Mouse (Mus musculus) spleen, adult 2 months (tissue): Measurements from ENCODE around the gene Nfkbid.

ENCODE experiments used
- CTCF ChIP-seq: fragments of 200-500 bp; IDR thresholded peaks from 2 replicates; pipeline ENCODE4 v1.5.1; 2011; ENCODE audit warnings: mild to moderate bottlenecking, inconsistent platforms; ENCODE audit not compliant: insufficient read depth, insufficient read length, insufficient replicate concordance; ENCODE audit errors: extremely low read depth
- POLR2A ChIP-seq: fragments of 200-500 bp; IDR thresholded peaks from 2 replicates; pipeline ENCODE4 v1.6.1; 2011; ENCODE audit warnings: low read depth, low read length, inconsistent platforms

GRCm38 (mm10) chr7:30421890-30422435, 431 bp downstream of the Nfkbid start:
- TF ChIP-seq POLR2A (no peak), CTCF (no peak)
